Mouse (Mus musculus): ENCODE data around the gene Hmgcll1.
"Not testable (repeated sequence)": the region's sequence is repeated elsewhere in the genome, so short reads cannot be mapped to it uniquely, and the experiment has no call there.

Hmgcll1 gene

GRCm38 (mm10) chr9:76060935-76061334, 46.3 kb downstream of the Hmgcll1 start:
- DNase-seq (ENCODE audit: low spot score): no peak

GRCm38 (mm10) chr9:76061492-76061891, 46.8 kb downstream of the Hmgcll1 start:
- DNase-seq (ENCODE audit: low spot score): no peak

GRCm38 (mm10) chr9:76064164-76064563, 49.5 kb downstream of the Hmgcll1 start:
- DNase-seq (ENCODE audit: low spot score): no peak

- DNase-seq (ENCODE audit: low spot score): no peak
These were observed 76.9 kb downstream of the Hmgcll1 start for GRCm38 (mm10) chr9:76091561-76091960.

- no peak for DNase-seq (ENCODE audit: low spot score)
These were observed 82.6 kb downstream of the Hmgcll1 start for GRCm38 (mm10) chr9:76097221-76097620.

GRCm38 (mm10) chr9:76099981-76100380, 85.3 kb downstream of the Hmgcll1 start:
- no peak for DNase-seq (ENCODE audit: low spot score)

- not testable (repeated sequence) for DNase-seq (ENCODE audit: low spot score)
These were observed 89.8 kb downstream of the Hmgcll1 start for GRCm38 (mm10) chr9:76104416-76104815.

- no peak for DNase-seq (ENCODE audit: low spot score)
These were observed 90.2 kb downstream of the Hmgcll1 start for GRCm38 (mm10) chr9:76104846-76105245.

- DNase-seq (ENCODE audit: low spot score): not testable (repeated sequence)
These were observed 108.2 kb downstream of the Hmgcll1 start for GRCm38 (mm10) chr9:76122888-76123287.

GRCm38 (mm10) chr9:76124249-76124648, 109.6 kb downstream of the Hmgcll1 start:
- no peak for DNase-seq (ENCODE audit: low spot score)

GRCm38 (mm10) chr9:76129353-76129752, 114.7 kb downstream of the Hmgcll1 start:
- DNase-seq (ENCODE audit: low spot score): no peak

GRCm38 (mm10) chr9:76134042-76134441, 119.4 kb downstream of the Hmgcll1 start:
- no peak for DNase-seq (ENCODE audit: low spot score)

GRCm38 (mm10) chr9:76138378-76139109, 123.9 kb downstream of the Hmgcll1 start:
- no peak for DNase-seq (ENCODE audit: low spot score)

- DNase-seq (ENCODE audit: low spot score): no peak
These were observed 130.9 kb downstream of the Hmgcll1 start for GRCm38 (mm10) chr9:76145593-76145992.

GRCm38 (mm10) chr9:76162446-76162845, 147.8 kb downstream of the Hmgcll1 start:
- no peak for DNase-seq (ENCODE audit: low spot score)

GRCm38 (mm10) chr9:76168355-76168754, 153.7 kb downstream of the Hmgcll1 start:
- no peak for DNase-seq (ENCODE audit: low spot score)

GRCm38 (mm10) chr9:76172686-76173295, 158.1 kb downstream of the Hmgcll1 start:
- no peak for DNase-seq (ENCODE audit: low spot score)

GRCm38 (mm10) chr9:76179221-76179620, 164.6 kb downstream of the Hmgcll1 start:
- DNase-seq (ENCODE audit: low spot score): no peak
